Mouse (Mus musculus): ENCODE measurements around the gene Mrap. TPM values are rescaled to one million over a fixed set of nuclear protein-coding genes. Genes with fewer than 3 reads are reported as not detected.

Gene Mrap
- not detected in 2 replicates for polyA plus RNA-seq (2012; ENCODE audit: insufficient read depth, insufficient read length, missing spikeins)

- H3K4me3 ChIP-seq (ENCODE audit: insufficient read depth, low read length), result no peak within 1 kb of the TSS
- no peak within 1 kb of the TSS for H3K27ac ChIP-seq (ENCODE audit: insufficient read depth, low read depth, low read length)
- TF ChIP-seq POLR2A (IDR thresholded peaks at IDR 0.05; ENCODE audit: borderline replicate concordance, low read depth, low read length) (no peak), CTCF (IDR thresholded peaks at IDR 0.05; ENCODE audit: low read depth, low read length) (no peak)
- peaks cover 3% of the 10 kb centered on the region for H3K4me1 ChIP-seq (ENCODE audit: control insufficient read depth, insufficient read depth, low read length)
Measured at GRCm38 (mm10) chr16:90738092-90738956, at the start of gene Mrap. Gene Mrap (plus strand): TSS chr16:90738207.

- Histone ChIP-seq H3K27ac (ENCODE audit: insufficient read depth, low read depth, low read length) (no peak overlapping the region), H3K4me1 (ENCODE audit: control insufficient read depth, insufficient read depth, low read length) (no peaks in the 10 kb centered on the region), H3K4me3 (ENCODE audit: insufficient read depth, low read length) (no peak overlapping the region)
- no peak for TF ChIP-seq POLR2A (IDR thresholded peaks at IDR 0.05; ENCODE audit: borderline replicate concordance, low read depth, low read length)
- no peak for TF ChIP-seq CTCF (IDR thresholded peaks at IDR 0.05; ENCODE audit: low read depth, low read length)
Measured at GRCm38 (mm10) chr16:90692704-90693385, 45.2 kb upstream of the Mrap start.

- Histone ChIP-seq H3K27ac (ENCODE audit: insufficient read depth, low read depth, low read length) (no peak overlapping the region), H3K4me1 (ENCODE audit: control insufficient read depth, insufficient read depth, low read length) (no peaks in the 10 kb centered on the region), H3K4me3 (ENCODE audit: insufficient read depth, low read length) (no peak overlapping the region)
- TF ChIP-seq POLR2A (IDR thresholded peaks at IDR 0.05; ENCODE audit: borderline replicate concordance, low read depth, low read length) (no peak), CTCF (IDR thresholded peaks at IDR 0.05; ENCODE audit: low read depth, low read length) (no peak)
Measured at GRCm38 (mm10) chr16:90693625-90694024, 44.4 kb upstream of the Mrap start.

GRCm38 (mm10) chr16:90694719-90695118 is 43.3 kb upstream of the Mrap start:
- no peak overlapping the region for H3K4me3 ChIP-seq (ENCODE audit: insufficient read depth, low read length)
- H3K27ac ChIP-seq (ENCODE audit: insufficient read depth, low read depth, low read length), result no peak overlapping the region
- H3K4me1 ChIP-seq (ENCODE audit: control insufficient read depth, insufficient read depth, low read length), result no peaks in the 10 kb centered on the region
- TF ChIP-seq CTCF (IDR thresholded peaks at IDR 0.05; ENCODE audit: low read depth, low read length) (0 out of 2 replicates have a peak, but pooled peaks have one; percentile 28), POLR2A (IDR thresholded peaks at IDR 0.05; ENCODE audit: borderline replicate concordance, low read depth, low read length) (no peak)

- Histone ChIP-seq H3K27ac (ENCODE audit: insufficient read depth, low read depth, low read length) (no peak overlapping the region), H3K4me3 (ENCODE audit: insufficient read depth, low read length) (no peak overlapping the region), H3K4me1 (ENCODE audit: control insufficient read depth, insufficient read depth, low read length) (no peaks in the 10 kb centered on the region)
- TF ChIP-seq CTCF (IDR thresholded peaks at IDR 0.05; ENCODE audit: low read depth, low read length) (no peak), POLR2A (IDR thresholded peaks at IDR 0.05; ENCODE audit: borderline replicate concordance, low read depth, low read length) (no peak)
Measured at GRCm38 (mm10) chr16:90695121-90695520, 42.9 kb upstream of the Mrap start.

GRCm38 (mm10) chr16:90696306-90696705 is 41.7 kb upstream of the Mrap start:
- no peaks in the 10 kb centered on the region for H3K4me1 ChIP-seq (ENCODE audit: control insufficient read depth, insufficient read depth, low read length)
- no peak for TF ChIP-seq POLR2A (IDR thresholded peaks at IDR 0.05; ENCODE audit: borderline replicate concordance, low read depth, low read length)
- no peak for TF ChIP-seq CTCF (IDR thresholded peaks at IDR 0.05; ENCODE audit: low read depth, low read length)
- H3K27ac ChIP-seq (ENCODE audit: insufficient read depth, low read depth, low read length), result no peak overlapping the region
- no peak overlapping the region for H3K4me3 ChIP-seq (ENCODE audit: insufficient read depth, low read length)

- Histone ChIP-seq H3K4me1 (ENCODE audit: control insufficient read depth, insufficient read depth, low read length) (no peaks in the 10 kb centered on the region), H3K4me3 (ENCODE audit: insufficient read depth, low read length) (no peak overlapping the region)
Measured at GRCm38 (mm10) chr16:90699390-90699789, 38.6 kb upstream of the Mrap start.

GRCm38 (mm10) chr16:90701541-90701940 is 36.5 kb upstream of the Mrap start:
- no peak overlapping the region for H3K4me3 ChIP-seq (ENCODE audit: insufficient read depth, low read length)
- TF ChIP-seq CTCF (IDR thresholded peaks at IDR 0.05; ENCODE audit: low read depth, low read length), result no peak
- TF ChIP-seq POLR2A (IDR thresholded peaks at IDR 0.05; ENCODE audit: borderline replicate concordance, low read depth, low read length), result no peak
- no peaks in the 10 kb centered on the region for H3K4me1 ChIP-seq (ENCODE audit: control insufficient read depth, insufficient read depth, low read length)
- H3K27ac ChIP-seq (ENCODE audit: insufficient read depth, low read depth, low read length), result no peak overlapping the region

More at GRCm38 (mm10) chr16:90699390-90699789, 38.6 kb upstream of the Mrap start:
- no peak overlapping the region for H3K27ac ChIP-seq (ENCODE audit: insufficient read depth, low read depth, low read length)
- TF ChIP-seq POLR2A (IDR thresholded peaks at IDR 0.05; ENCODE audit: borderline replicate concordance, low read depth, low read length), result no peak
- TF ChIP-seq CTCF (IDR thresholded peaks at IDR 0.05; ENCODE audit: low read depth, low read length), result no peak

GRCm38 (mm10) chr16:90703646-90704045 is 34.4 kb upstream of the Mrap start:
- no peak overlapping the region for H3K4me3 ChIP-seq (ENCODE audit: insufficient read depth, low read length)
- H3K4me1 ChIP-seq (ENCODE audit: control insufficient read depth, insufficient read depth, low read length), result no peaks in the 10 kb centered on the region
- TF ChIP-seq CTCF (IDR thresholded peaks at IDR 0.05; ENCODE audit: low read depth, low read length), result no peak
- no peak for TF ChIP-seq POLR2A (IDR thresholded peaks at IDR 0.05; ENCODE audit: borderline replicate concordance, low read depth, low read length)
- H3K27ac ChIP-seq (ENCODE audit: insufficient read depth, low read depth, low read length), result no peak overlapping the region
